Mouse (Mus musculus) CH12.LX (cell line): ENCODE data around the gene Rnf128. TPM values are rescaled to one million over a fixed set of nuclear protein-coding genes. Genes with fewer than 3 reads are reported as not detected.

Experiments
- DNase-seq: peaks from one replicate; pipeline ENCODE4 v3.0.0-alpha.2; 2013; ENCODE audit errors: extremely low read depth
- H3K27ac ChIP-seq: 2 replicates; pipeline ENCODE4 v1.5.1; 2012; ENCODE audit warnings: low read depth, mild to moderate bottlenecking, control low read depth, moderate library complexity; ENCODE audit not compliant: insufficient read depth
- H3K27me3 ChIP-seq: replicated peaks from 2 replicates; pipeline ENCODE3; 2012; ENCODE audit warnings: inconsistent platforms
- H3K36me3 ChIP-seq, 2 experiments: replicated peaks in 1 of 2; 2 replicates each; pipeline versions ENCODE3 to v1.6.1; 2012; ENCODE audit warnings: inconsistent platforms in 1 of 2, low read length in 1 of 2, mild to moderate bottlenecking in 1 of 2, mixed read lengths in 1 of 2, moderate library complexity in 1 of 2; ENCODE audit not compliant: control insufficient read depth in 1 of 2, insufficient read depth in 1 of 2
- H3K4me1 ChIP-seq, 2 experiments: 2 replicates each; pipeline ENCODE4 v1.6.1; 2012; ENCODE audit warnings: inconsistent platforms in 1 of 2, moderate library complexity in 1 of 2; ENCODE audit not compliant: insufficient read depth in 2 of 2, control insufficient read depth in 1 of 2
- H3K4me2 ChIP-seq: 2 replicates; pipeline ENCODE4 v1.6.1; 2012; ENCODE audit warnings: low read depth, mild to moderate bottlenecking, control low read depth; ENCODE audit not compliant: poor library complexity, insufficient read depth, severe bottlenecking
- H3K4me3 ChIP-seq, 3 experiments: fragments of 150-350 bp in 1 of 3; sonication (generic) in 1 of 3; replicated peaks in 1 of 3; 2 replicates each; pipeline versions ENCODE3 to v1.5.1; 2011 to 2012; ENCODE audit warnings: low read depth in 2 of 3, low read length in 2 of 3, mild to moderate bottlenecking in 2 of 3, moderate library complexity in 2 of 3, control low read depth in 1 of 3, improper control_type of control experiment in 1 of 3, inconsistent platforms in 1 of 3, mixed read lengths in 1 of 3; ENCODE audit not compliant: poor library complexity in 1 of 3
- H3K79me2 ChIP-seq: replicated peaks from 2 replicates; pipeline ENCODE4 v1.6.1; 2012; ENCODE audit warnings: mild to moderate bottlenecking, moderate library complexity; ENCODE audit not compliant: control insufficient read depth, poor library complexity, insufficient read depth, severe bottlenecking; ENCODE audit errors: extremely low read depth
- H3K9ac ChIP-seq: 2 replicates; pipeline ENCODE4 v1.6.1; 2012; ENCODE audit warnings: low read depth, mild to moderate bottlenecking, control low read depth, moderate library complexity; ENCODE audit not compliant: insufficient read depth
- H3K9me3 ChIP-seq: replicated peaks from 2 replicates; pipeline ENCODE3; 2012; ENCODE audit warnings: low read length, inconsistent platforms, mixed read lengths
- CHD1 ChIP-seq: IDR thresholded peaks from 2 replicates; pipeline ENCODE4 v1.6.1; 2012; ENCODE audit warnings: low read depth, low read length, improper control_type of control experiment, inconsistent platforms
- CHD2 ChIP-seq: IDR thresholded peaks from 2 replicates; pipeline ENCODE4 v1.6.1; 2011; ENCODE audit warnings: low read length, improper control_type of control experiment
- CTCF ChIP-seq, 2 experiments: IDR thresholded peaks in 1 of 2; conservative IDR thresholded peaks in 1 of 2; 2 replicates each; pipeline ENCODE4 v1.5.1; 2011 to 2012; ENCODE audit warnings: low read depth in 2 of 2, low read length in 2 of 2, improper control_type of control experiment in 1 of 2, inconsistent platforms in 1 of 2, mild to moderate bottlenecking in 1 of 2, moderate library complexity in 1 of 2
- E2F4 ChIP-seq: IDR thresholded peaks from 2 replicates; pipeline ENCODE4 v1.6.1; 2011; ENCODE audit warnings: low read depth, low read length, improper control_type of control experiment; ENCODE audit not compliant: insufficient replicate concordance
- ELF1 ChIP-seq: IDR thresholded peaks from 2 replicates; pipeline ENCODE4 v1.6.1; 2014; ENCODE audit warnings: low read depth, mild to moderate bottlenecking, inconsistent platforms, low read length, improper control_type of control experiment
- EP300 ChIP-seq: IDR thresholded peaks from 2 replicates; pipeline ENCODE4 v1.6.1; 2011; ENCODE audit warnings: low read length, improper control_type of control experiment
- ETS1 ChIP-seq: conservative IDR thresholded peaks from 2 replicates; pipeline ENCODE4 v1.6.1; 2012; ENCODE audit warnings: low read depth, mild to moderate bottlenecking, inconsistent platforms, low read length, improper control_type of control experiment, moderate library complexity
- GABPA ChIP-seq: IDR thresholded peaks from 2 replicates; pipeline ENCODE4 v1.6.1; 2012; ENCODE audit warnings: low read depth, low read length, improper control_type of control experiment, inconsistent platforms; ENCODE audit not compliant: insufficient replicate concordance
- HCFC1 ChIP-seq: IDR thresholded peaks from 2 replicates; pipeline ENCODE4 v1.6.1; 2012; ENCODE audit warnings: low read depth, mild to moderate bottlenecking, inconsistent platforms, low read length, improper control_type of control experiment
- IRF4 ChIP-seq: IDR thresholded peaks from 2 replicates; pipeline ENCODE4 v1.6.1; 2014; ENCODE audit warnings: low read depth, mild to moderate bottlenecking, inconsistent platforms, low read length, improper control_type of control experiment
- KAT2A ChIP-seq: IDR thresholded peaks from 2 replicates; pipeline ENCODE4 v1.6.1; 2012; ENCODE audit warnings: low read length, improper control_type of control experiment, inconsistent platforms; ENCODE audit not compliant: insufficient replicate concordance
- MAFK ChIP-seq: IDR thresholded peaks from 2 replicates; pipeline ENCODE4 v1.6.1; 2011; ENCODE audit warnings: low read length, improper control_type of control experiment; ENCODE audit not compliant: insufficient replicate concordance
- MAX ChIP-seq: IDR thresholded peaks from 2 replicates; pipeline ENCODE4 v1.6.1; 2011; ENCODE audit warnings: low read length, improper control_type of control experiment
- MEF2A ChIP-seq: IDR thresholded peaks from 2 replicates; pipeline ENCODE4 v1.6.1; 2014; ENCODE audit warnings: low read depth, mild to moderate bottlenecking, inconsistent platforms, low read length, improper control_type of control experiment, borderline replicate concordance
- MYC ChIP-seq: IDR thresholded peaks from 2 replicates; pipeline ENCODE4 v1.6.1; 2011; ENCODE audit warnings: low read depth, mild to moderate bottlenecking, improper control_type of control experiment, low read length
- NELFE ChIP-seq: IDR thresholded peaks from 2 replicates; pipeline ENCODE4 v1.6.1; 2011; ENCODE audit warnings: low read depth, low read length, improper control_type of control experiment
- NRF1 ChIP-seq: IDR thresholded peaks from 2 replicates; pipeline ENCODE4 v1.6.1; 2014; ENCODE audit warnings: low read depth, mild to moderate bottlenecking, inconsistent platforms, low read length, improper control_type of control experiment, moderate library complexity
- POLR2A ChIP-seq: IDR thresholded peaks from 2 replicates; pipeline ENCODE4 v1.6.1; 2011; ENCODE audit warnings: low read depth, mild to moderate bottlenecking, improper control_type of control experiment, low read length
- POLR2AphosphoS2 ChIP-seq: IDR thresholded peaks from 2 replicates; pipeline ENCODE4 v1.6.1; 2011; ENCODE audit warnings: low read depth, low read length, improper control_type of control experiment
- RAD21 ChIP-seq: IDR thresholded peaks from 2 replicates; pipeline ENCODE4 v1.6.1; 2011; ENCODE audit warnings: low read depth, mild to moderate bottlenecking, low read length, improper control_type of control experiment, moderate library complexity
- RCOR1 ChIP-seq: conservative IDR thresholded peaks from 2 replicates; pipeline ENCODE4 v1.6.1; 2012; ENCODE audit warnings: low read depth, mild to moderate bottlenecking, inconsistent platforms, low read length, improper control_type of control experiment
- SIN3A ChIP-seq: IDR thresholded peaks from 2 replicates; pipeline ENCODE4 v1.6.1; 2012; ENCODE audit warnings: low read length, improper control_type of control experiment, inconsistent platforms
- SMC3 ChIP-seq: IDR thresholded peaks from 2 replicates; pipeline ENCODE4 v1.6.1; 2011; ENCODE audit warnings: low read depth, low read length, improper control_type of control experiment
- TBP ChIP-seq: conservative IDR thresholded peaks from 2 replicates; pipeline ENCODE4 v1.6.1; 2011; ENCODE audit warnings: low read depth, low read length, improper control_type of control experiment
- UBTF ChIP-seq: IDR thresholded peaks from 2 replicates; pipeline ENCODE4 v1.6.1; 2012; ENCODE audit warnings: low read depth, mild to moderate bottlenecking, inconsistent platforms, low read length, improper control_type of control experiment, moderate library complexity
- USF1 ChIP-seq: IDR thresholded peaks from 2 replicates; pipeline ENCODE4 v1.6.1; 2014; ENCODE audit warnings: low read depth, mild to moderate bottlenecking, inconsistent platforms, low read length, improper control_type of control experiment
- USF2 ChIP-seq: conservative IDR thresholded peaks from 2 replicates; pipeline ENCODE4 v1.6.1; 2011; ENCODE audit warnings: low read depth, low read length, improper control_type of control experiment
- ZC3H11A ChIP-seq: IDR thresholded peaks from 2 replicates; pipeline ENCODE4 v1.6.1; 2012; ENCODE audit warnings: low read depth, mild to moderate bottlenecking, inconsistent platforms, low read length, improper control_type of control experiment
- ZKSCAN1 ChIP-seq: IDR thresholded peaks from 2 replicates; pipeline ENCODE4 v1.6.1; 2012; ENCODE audit warnings: low read depth, inconsistent platforms, low read length, improper control_type of control experiment, borderline replicate concordance
- ZMIZ1 ChIP-seq: IDR thresholded peaks from 2 replicates; pipeline ENCODE4 v1.6.1; 2012; ENCODE audit warnings: low read depth, mild to moderate bottlenecking, inconsistent platforms, low read length, improper control_type of control experiment
- dilution Hi-C: fragments of 300-500 bp; cut with MboI; formaldehyde crosslinking; loops from 2 replicates; pipeline ENCODE4 v1.14.3; 2020; ENCODE audit warnings: low sequenced_read_pairs; ENCODE audit not compliant: extremely low pct_unique_long_range_greater_than_20kb, extremely low pct_ligation_motif_present
- in situ Hi-C: fragments of 300-500 bp; cut with MboI; formaldehyde crosslinking; loops from 3 replicates; pipeline ENCODE4 v1.14.3; 2019; ENCODE audit warnings: low sequenced_read_pairs, low pct_ligation_motif_present, low pct_unique_long_range_greater_than_20kb, mixed read lengths
- polyA plus RNA-seq: library from polyadenylated mRNA; unstranded; fragments of >175 nt; gene quantifications from 2 replicates; pipeline ENCODE4 v1.2.1, GENCODE M21; 2012; ENCODE audit warnings: low read depth; ENCODE audit not compliant: insufficient read length
- total RNA-seq, 2 experiments: library from RNA; depleted of rRNA; stranded (reverse); fragments of 300-350 nt in 1 of 2; fragments of >200 nt in 1 of 2; gene quantifications; 2 replicates each; pipeline ENCODE4 v1.2.3; 2012 to 2014

The Rnf128 gene
- total and polyA plus RNA-seq, 3 experiments, result not detected

DNA sequence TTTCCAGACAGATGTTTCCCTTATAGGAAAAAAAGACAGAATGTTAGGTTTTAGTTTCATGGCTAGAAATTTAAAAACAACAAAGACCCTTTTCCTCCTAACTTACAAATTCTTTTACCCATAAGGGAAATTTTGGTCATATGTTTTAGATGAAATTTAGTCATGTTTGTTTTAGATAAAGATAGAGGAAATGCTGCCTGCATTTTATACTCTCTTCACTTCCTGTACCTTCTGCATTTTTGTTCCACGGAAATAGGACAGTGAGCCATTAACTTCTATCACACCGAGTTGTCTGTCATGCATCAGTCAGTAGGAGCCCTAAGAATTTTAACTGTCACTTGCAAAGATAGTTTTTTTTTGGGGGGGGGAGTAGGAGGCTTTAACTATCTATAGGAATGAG is 76.6 kb downstream of the Rnf128 start:
- H3K4me1 ChIP-seq, result no peaks in the 10 kb centered on the region
- H3K27ac ChIP-seq, result no peak overlapping the region
- in situ Hi-C loops, result no loop called here
- no peaks in the 10 kb centered on the region for H3K36me3 ChIP-seq
- dilution Hi-C loops, result no loop called here
- no peaks in the 10 kb centered on the region for H3K79me2 ChIP-seq
- H3K4me2 ChIP-seq, result no peak overlapping the region
- TF ChIP-seq ZKSCAN1 (no peak), IRF4 (no peak), RAD21 (no peak), UBTF (no peak), CHD2 (no peak), CTCF (conservative IDR thresholded peaks at IDR 0.05 in 1 of 2, IDR thresholded peaks at IDR 0.05 in 1 of 2; ENCODE audit: low read depth in 2 of 2, low read length in 2 of 2) (no peak), USF2 (no peak), MAX (no peak), MYC (no peak), TBP (no peak), SMC3 (no peak), POLR2AphosphoS2 (no peak), MEF2A (no peak), E2F4 (no peak), USF1 (no peak), ELF1 (no peak), POLR2A (no peak), MAFK (no peak), GABPA (no peak)
- TF ChIP-seq, all 38 proteins: peak for 0
- Histone ChIP-seq H3K9me3 (no peaks in the 10 kb centered on the region), H3K4me3 (no peak overlapping the region), H3K27me3 (no peaks in the 10 kb centered on the region), H3K9ac (no peak overlapping the region)
- DNase-seq, result no peak

DNA sequence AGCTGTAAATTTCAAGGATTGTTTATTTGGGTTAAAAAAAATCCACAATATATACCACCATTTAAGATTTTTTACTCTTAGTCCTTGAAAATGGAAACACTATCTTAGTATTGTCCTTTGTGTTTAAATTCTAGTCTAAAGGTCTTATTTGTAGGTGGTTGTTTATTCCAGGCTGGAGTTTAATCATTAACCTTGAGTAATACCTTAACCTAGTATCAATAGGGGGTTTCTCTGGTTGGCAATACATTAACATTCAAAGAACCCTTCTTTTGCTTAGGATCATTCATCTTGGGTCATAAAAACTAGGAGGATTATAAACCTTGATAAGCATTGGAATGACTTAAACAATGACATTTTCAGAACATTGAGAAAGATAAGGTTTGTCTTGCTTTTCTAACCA is 77.3 kb downstream of the Rnf128 start:
- no peaks in the 10 kb centered on the region for H3K79me2 ChIP-seq
- no peaks in the 10 kb centered on the region for H3K9me3 ChIP-seq
- no peak overlapping the region for H3K4me3 ChIP-seq
- no peak overlapping the region for H3K4me2 ChIP-seq
- in situ Hi-C loops (no loop called here), dilution Hi-C loops (no loop called here)
- no peak for TF ChIP-seq CHD1
- no peak for TF ChIP-seq EP300
- no peak for TF ChIP-seq RCOR1
- TF ChIP-seq GABPA, result no peak
- no peak for TF ChIP-seq ETS1
- TF ChIP-seq NELFE, result no peak
- no peak for TF ChIP-seq KAT2A
- no peak for TF ChIP-seq ZC3H11A
- TF ChIP-seq POLR2A, result no peak
- TF ChIP-seq POLR2AphosphoS2, result no peak
- TF ChIP-seq RAD21, result no peak
- TF ChIP-seq USF2, result no peak
- TF ChIP-seq IRF4, result no peak
- no peak for TF ChIP-seq ZMIZ1
- TF ChIP-seq SIN3A, result no peak
- TF ChIP-seq TBP, result no peak
- TF ChIP-seq HCFC1, result no peak
- no peak for TF ChIP-seq NRF1
- TF ChIP-seq USF1, result no peak
- DNase-seq, result no peak
- no peak overlapping the region for H3K27ac ChIP-seq
- H3K4me1 ChIP-seq, result no peaks in the 10 kb centered on the region
- no peaks in the 10 kb centered on the region for H3K27me3 ChIP-seq
- H3K36me3 ChIP-seq, result no peaks in the 10 kb centered on the region
- no peak overlapping the region for H3K9ac ChIP-seq
